Mouse (Mus musculus): ENCODE data around the gene Pgp. TPM values are rescaled to one million over a fixed set of nuclear protein-coding genes. Genes with fewer than 3 reads are reported as not detected.

Pgp gene
- total and polyA plus RNA-seq, 3 experiments, result 19.3 to 55.0 TPM; not detected in 1

GRCm38 (mm10) chr17:24426471-24427169 lies 43.6 kb upstream of the Pgp start, which contains the start of gene Eci1 (continued):
- TF ChIP-seq E2F4 (IDR thresholded peaks at IDR 0.05; ENCODE audit: borderline replicate concordance, low read depth, low read length) (no peak), RCOR1 (IDR thresholded peaks at IDR 0.05; ENCODE audit: low read depth, low read length) (0 out of 2 replicates have a peak, but pooled peaks have one; percentile 33), POLR2A (IDR thresholded peaks at IDR 0.05; ENCODE audit: control insufficient read depth in 1 of 2, insufficient read depth in 1 of 2, low read depth in 1 of 2, low read length in 2 of 2, poor library complexity in 1 of 2) (peak; percentile 89 to 90), ELF1 (IDR thresholded peaks at IDR 0.05; ENCODE audit: low read depth, low read length) (no peak), NELFE (IDR thresholded peaks at IDR 0.05; ENCODE audit: low read depth, low read length) (peak; percentile 91), GABPA (IDR thresholded peaks at IDR 0.05; ENCODE audit: low read depth, low read length) (no peak), CHD1 (IDR thresholded peaks at IDR 0.05; ENCODE audit: low read depth, low read length) (0 out of 2 replicates have a peak, but pooled peaks have one; percentile 25), JUND (IDR thresholded peaks at IDR 0.05; ENCODE audit: low read depth, low read length) (no peak), MAZ (IDR thresholded peaks at IDR 0.05; ENCODE audit: low read depth, low read length) (peak; percentile 64; the same call in 1 of the 2 replicates), ZC3H11A (IDR thresholded peaks at IDR 0.05; ENCODE audit: low read depth, low read length) (no peak), MEF2A (IDR thresholded peaks at IDR 0.05; ENCODE audit: extremely low read depth, insufficient replicate concordance, low read depth, low read length, poor library complexity, severe bottlenecking) (no peak), UBTF (IDR thresholded peaks at IDR 0.05; ENCODE audit: borderline replicate concordance, insufficient read depth, low read depth, low read length) (peak; percentile 82; the same call in 1 of the 2 replicates), EP300 (IDR thresholded peaks at IDR 0.05; ENCODE audit: low read depth in 1 of 2, low read length in 2 of 2) (peak in 1 of 2 experiments; percentile 27; a peak in 1 of 4 replicates), MAX (IDR thresholded peaks at IDR 0.05; ENCODE audit: low read length) (peak; percentile 73), HCFC1 (IDR thresholded peaks at IDR 0.05; ENCODE audit: low read depth, low read length) (peak; percentile 63)

- H3K79me2 ChIP-seq (ENCODE audit: control insufficient read depth, insufficient read depth, low read length, poor library complexity), result peaks cover 11% of the 10 kb centered on the region
- no peak for TF ChIP-seq CHD1 (IDR thresholded peaks at IDR 0.05; ENCODE audit: low read depth, low read length)
- TF ChIP-seq CHD2 (IDR thresholded peaks at IDR 0.05; ENCODE audit: low read length), result no peak
- TF ChIP-seq MXI1 (IDR thresholded peaks at IDR 0.05; ENCODE audit: low read depth, low read length), result peak; percentile 78; the same call in 1 of the 2 replicates
- TF ChIP-seq JUND (IDR thresholded peaks at IDR 0.05; ENCODE audit: low read depth, low read length), result no peak
- TF ChIP-seq MYC (IDR thresholded peaks at IDR 0.05; ENCODE audit: low read depth, low read length), result peak; percentile 54; the same call in 1 of the 2 replicates
- TF ChIP-seq MAX (IDR thresholded peaks at IDR 0.05; ENCODE audit: low read length), result peak; percentile 70
- TF ChIP-seq TBP (IDR thresholded peaks at IDR 0.05; ENCODE audit: low read depth, low read length), result peak; percentile 8; the same call in 1 of the 2 replicates
- no peaks in the 10 kb centered on the region for H3K27me3 ChIP-seq (ENCODE audit: control insufficient read depth in 1 of 2, insufficient read depth in 2 of 2, low read length in 2 of 2)
- H3K36me3 ChIP-seq (ENCODE audit: control insufficient read depth in 1 of 2, insufficient read depth in 2 of 2, low read length in 2 of 2), result peaks cover 6 to 12% of the 10 kb centered on the region in 2 experiments; a peak in 3 of 4 replicates
- peak overlapping the region; percentile 59 to 77 for H3K4me3 ChIP-seq (ENCODE audit: control insufficient read depth in 1 of 2, insufficient read depth in 1 of 2, low read depth in 2 of 2, low read length in 2 of 2)
- H3K9ac ChIP-seq (ENCODE audit: control insufficient read depth, low read depth, low read length, poor library complexity, severe bottlenecking), result peak overlapping the region; percentile 80
- DNase-seq (ENCODE audit: low read depth, low spot score), result peak; percentile 59
- peaks cover 3 to 5% of the 10 kb centered on the region in 2 experiments; a peak in 2 of 4 replicates for H3K4me1 ChIP-seq (ENCODE audit: control insufficient read depth in 1 of 2, insufficient read depth in 2 of 2, low read length in 2 of 2)
- no peaks in the 10 kb centered on the region for H3K9me3 ChIP-seq (replicated peaks; ENCODE audit: insufficient read depth, low read length)
- peak overlapping the region; percentile 52 for H3K27ac ChIP-seq (ENCODE audit: control insufficient read depth, low read depth, low read length)
These were observed 43.0 kb upstream of the Pgp start for GRCm38 (mm10) chr17:24427170-24427557.

All from MEL (cell line).